Mouse (Mus musculus): ENCODE results near the gene Avpr2.
A peak's percentile ranks its signal among the peaks of the same experiment; 100 is the strongest.

Gene Avpr2

DNA sequence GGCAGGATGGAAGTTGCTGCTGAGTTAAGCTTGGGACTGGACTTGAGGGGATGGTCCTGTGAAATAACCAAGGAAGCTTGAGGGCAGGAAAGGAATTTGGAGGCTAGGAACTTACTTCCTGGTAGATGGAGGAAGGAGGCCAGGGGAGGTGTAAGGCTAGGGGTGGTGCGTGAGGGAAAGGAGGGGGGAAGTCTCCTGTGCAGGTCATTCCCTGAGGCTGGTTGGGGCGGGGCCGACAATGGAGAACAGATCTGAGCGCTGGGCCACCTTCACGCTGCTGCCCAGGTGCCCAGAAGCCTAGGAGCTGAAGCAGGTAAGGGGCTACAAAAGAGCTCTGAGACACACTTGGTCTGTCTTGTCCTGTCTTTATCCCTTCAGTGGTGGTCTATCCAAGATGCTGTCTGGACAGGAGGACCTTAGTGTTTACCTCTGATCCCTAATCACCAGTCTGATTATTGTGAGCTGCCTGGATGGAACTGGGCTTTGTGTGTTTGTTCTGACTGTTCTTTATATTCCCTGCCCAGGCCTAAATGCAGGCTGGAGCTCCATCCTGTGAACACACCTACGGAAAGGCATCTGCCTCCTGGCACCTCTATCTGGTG lies at the start of gene Avpr2:
TSS of gene Avpr2 (plus strand) at position 552 of the 602 bp plus-strand sequence.
- no peak for DNase-seq (ENCODE audit: low read depth, low spot score)

DNA sequence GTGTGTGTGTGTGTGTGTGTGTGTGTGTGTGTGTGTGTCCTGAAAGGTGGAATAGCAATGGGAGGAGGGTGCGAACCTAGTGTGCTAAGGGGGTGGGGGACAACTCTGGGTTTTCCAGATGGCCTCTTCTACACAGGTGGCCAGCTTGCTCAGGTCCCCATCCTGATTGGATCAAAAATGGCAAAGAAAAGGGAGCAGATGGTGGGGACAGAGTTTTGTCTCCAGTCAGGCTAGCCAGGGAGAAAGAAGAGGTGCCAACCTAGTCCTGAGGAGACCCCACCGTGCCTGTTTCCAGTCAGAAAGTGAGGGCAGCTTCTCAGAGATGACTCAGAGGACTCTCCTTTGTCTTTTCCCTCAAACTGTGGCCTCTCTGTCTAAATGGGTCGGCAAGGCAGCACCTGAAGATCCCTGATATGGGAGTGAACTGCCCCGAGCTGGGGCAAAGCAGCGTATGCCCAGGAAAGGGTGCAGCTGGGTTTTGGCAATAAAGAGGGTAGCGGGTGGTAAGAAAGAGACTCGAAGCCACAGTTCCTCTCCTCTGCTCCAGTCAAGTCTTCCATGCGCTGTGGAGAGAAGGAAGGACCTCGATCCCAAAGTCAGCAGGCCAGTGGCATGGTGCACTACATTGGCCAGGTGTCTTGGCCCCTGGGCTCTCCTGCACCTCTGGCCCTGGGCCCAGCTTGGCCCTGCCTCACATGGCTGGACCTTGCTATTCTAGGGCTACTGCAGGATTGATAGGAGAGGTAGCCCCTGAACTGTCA lies 37.4 kb upstream of the Avpr2 start:
- no peak for DNase-seq (ENCODE audit: low read depth, low spot score)

DNA sequence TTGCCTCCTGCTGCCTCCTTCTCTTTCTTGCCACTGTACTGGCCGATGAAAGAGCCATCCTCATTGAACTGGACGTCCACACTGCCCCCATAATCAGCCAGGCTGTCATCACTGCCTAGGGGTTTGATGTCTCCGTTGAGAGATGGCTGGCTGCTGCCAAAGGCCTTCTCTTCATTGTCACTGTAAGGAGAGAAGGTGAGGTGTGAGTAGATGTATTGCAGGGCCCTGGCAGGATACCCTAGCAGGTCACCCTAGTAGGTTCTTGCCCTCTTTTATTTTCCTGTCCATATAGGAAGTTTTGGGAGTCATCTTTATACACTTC lies 36.9 kb upstream of the Avpr2 start:
- DNase-seq (ENCODE audit: low read depth, low spot score), result no peak

DNA sequence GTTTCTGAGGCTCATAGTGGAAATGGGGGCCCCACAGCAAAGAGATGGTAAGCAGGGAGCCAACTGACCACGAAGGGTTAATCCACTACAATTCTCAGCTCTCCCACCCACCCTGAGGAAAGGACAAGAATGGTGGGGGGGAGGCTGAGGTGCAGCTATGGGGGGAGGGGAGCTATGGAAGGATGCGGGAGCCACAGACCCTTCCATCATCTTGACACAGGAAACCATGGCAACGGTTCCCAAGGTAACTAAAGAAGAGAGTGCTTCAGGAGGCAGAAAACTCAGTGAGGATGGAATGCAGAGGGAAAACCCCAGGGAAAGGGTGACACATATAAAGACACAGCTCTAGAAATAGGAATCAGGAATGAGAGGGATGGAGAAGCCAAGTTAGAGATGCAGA lies 27.2 kb upstream of the Avpr2 start:
- DNase-seq (ENCODE audit: low read depth, low spot score), result no peak

DNA sequence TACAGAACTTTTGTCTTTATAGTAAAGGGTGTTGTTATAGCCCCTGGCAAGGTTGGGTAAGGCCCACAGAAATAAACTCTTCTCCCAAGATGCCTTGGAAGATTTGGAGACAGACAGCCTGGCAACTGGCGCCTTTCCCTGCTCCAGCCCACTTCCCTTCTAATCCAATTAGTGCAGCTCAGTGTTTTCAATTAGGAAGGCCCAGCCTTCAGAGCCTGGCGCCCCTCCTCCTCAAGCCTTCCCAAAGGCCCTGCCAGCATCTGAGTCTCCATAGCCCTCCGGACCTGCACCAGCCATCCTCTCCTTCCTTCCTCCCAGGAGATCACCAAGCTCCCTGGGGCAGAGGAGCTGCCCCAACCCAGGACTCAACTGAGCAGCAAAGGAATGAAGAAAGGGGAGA lies 24.6 kb upstream of the Avpr2 start:
- DNase-seq (ENCODE audit: low read depth, low spot score), result peak; percentile 14

DNA sequence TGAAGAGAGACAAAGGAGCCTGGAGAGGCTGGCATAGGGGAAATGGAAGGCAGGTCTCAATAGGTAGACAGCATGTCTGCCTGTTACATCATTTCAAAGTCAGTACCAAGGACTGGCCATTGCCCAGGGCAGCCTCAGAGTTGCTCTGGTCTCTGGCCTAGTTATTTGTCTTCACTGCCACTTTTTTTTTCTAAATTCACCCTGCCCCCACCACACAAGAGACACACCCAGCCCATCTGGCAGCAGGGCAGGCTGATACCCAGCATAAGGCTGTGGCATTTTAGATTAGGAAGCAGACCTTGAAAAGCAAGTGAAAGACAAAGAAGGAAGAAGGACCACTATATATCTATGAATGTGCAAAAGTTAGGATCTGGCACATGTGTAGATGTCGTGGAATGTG lies 24.1 kb upstream of the Avpr2 start:
- DNase-seq (ENCODE audit: low read depth, low spot score), result no peak

DNA sequence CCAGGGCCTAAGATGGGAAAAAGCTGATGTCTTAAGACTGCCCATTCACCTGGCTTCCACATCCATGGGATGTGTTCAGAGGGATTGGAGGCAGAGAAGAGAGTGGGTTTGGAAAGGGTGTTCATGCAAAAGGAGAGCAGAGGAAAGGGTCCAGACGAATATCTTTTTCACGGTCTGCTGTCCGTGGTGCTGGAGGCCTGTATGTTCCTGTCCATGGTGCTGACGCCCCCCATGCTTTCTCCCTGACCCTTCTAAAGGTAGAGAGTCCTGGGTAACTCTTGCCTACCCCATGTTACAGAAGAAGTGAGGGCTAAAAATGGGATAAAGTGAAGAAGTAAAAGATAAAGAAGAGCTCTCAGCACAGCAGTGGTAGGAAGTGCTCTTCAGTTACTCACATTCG lies 22.6 kb upstream of the Avpr2 start:
- DNase-seq (ENCODE audit: low read depth, low spot score), result no peak

DNA sequence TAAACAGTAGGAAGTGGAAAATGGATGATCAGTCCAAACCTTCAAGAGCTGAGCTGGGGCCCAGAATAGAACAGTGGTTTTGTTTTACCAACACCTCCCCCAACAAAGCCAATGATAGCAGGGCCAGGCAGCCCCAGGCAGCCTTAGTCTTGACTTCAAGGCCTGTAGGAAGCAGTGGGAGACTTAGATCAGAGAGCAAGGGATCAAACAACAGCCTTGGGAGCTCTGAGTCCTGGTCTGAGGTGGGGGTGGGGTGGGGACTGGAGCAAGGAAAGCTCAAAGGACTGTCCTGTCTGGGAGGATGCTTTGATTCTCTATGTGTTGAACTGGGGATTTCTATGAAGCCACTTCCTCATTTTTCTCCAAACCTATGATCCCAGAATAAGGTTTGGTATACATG lies 20.4 kb upstream of the Avpr2 start:
- DNase-seq (ENCODE audit: low read depth, low spot score), result no peak

DNA sequence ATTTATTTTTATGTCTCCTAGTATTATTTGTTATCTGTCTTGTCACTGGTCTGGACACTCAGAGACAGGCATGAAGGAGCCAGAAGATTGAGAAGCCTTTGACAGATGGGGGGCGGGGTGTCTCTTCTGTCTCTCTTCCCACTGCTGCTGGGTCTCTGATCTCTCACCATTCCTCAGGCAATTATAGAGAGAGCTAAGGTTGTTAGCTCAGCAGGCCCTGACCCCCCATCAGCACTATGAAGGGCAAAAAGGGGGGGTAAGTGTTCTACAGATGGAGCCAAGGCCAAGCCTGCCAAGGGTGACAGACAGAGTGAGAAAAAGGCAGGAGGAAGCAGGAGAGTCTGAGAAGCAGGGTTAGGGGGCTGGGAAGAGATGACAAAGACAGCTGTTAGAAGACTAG lies 19.9 kb upstream of the Avpr2 start:
- DNase-seq (ENCODE audit: low read depth, low spot score), result no peak

DNA sequence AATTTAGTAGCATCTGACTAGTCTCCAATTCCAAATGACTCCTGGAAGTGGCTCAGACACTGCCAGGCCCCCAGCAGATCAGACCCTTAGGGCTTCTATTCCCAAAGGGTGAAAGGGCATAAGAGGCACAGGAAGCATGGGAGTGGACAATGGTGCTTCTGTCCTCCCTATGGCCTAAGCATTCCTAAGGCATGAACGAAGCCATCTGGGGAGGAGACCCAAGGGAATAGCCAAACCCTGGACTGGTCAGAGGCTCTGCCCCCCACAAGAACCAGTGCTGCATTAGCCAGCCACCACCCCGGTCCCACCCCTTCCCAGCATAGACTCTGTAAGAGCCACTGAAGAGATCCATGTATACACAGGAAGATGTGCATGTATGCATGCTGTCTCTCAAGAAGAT lies 16.0 kb upstream of the Avpr2 start:
- DNase-seq (ENCODE audit: low read depth, low spot score), result no peak

DNA sequence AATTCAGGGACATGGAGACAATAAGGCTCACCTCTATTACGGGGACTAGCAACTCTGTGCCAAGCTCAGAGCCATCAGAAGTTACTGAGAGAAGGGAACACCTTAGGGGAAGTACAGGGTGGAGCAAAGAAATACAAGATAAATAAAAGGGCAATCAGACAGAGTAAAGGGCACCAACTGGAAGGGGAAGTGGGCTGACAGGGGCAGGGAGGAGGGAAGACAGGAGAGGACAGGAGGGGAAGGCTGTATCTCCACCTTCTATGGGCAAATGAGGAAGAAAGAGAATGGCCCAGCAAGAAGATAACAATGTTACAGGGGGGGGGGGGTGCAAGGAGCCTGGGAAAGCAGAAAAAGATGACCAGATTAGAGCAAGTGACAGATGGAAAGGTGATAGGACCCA lies 14.9 kb upstream of the Avpr2 start:
- DNase-seq (ENCODE audit: low read depth, low spot score), result no peak

DNA sequence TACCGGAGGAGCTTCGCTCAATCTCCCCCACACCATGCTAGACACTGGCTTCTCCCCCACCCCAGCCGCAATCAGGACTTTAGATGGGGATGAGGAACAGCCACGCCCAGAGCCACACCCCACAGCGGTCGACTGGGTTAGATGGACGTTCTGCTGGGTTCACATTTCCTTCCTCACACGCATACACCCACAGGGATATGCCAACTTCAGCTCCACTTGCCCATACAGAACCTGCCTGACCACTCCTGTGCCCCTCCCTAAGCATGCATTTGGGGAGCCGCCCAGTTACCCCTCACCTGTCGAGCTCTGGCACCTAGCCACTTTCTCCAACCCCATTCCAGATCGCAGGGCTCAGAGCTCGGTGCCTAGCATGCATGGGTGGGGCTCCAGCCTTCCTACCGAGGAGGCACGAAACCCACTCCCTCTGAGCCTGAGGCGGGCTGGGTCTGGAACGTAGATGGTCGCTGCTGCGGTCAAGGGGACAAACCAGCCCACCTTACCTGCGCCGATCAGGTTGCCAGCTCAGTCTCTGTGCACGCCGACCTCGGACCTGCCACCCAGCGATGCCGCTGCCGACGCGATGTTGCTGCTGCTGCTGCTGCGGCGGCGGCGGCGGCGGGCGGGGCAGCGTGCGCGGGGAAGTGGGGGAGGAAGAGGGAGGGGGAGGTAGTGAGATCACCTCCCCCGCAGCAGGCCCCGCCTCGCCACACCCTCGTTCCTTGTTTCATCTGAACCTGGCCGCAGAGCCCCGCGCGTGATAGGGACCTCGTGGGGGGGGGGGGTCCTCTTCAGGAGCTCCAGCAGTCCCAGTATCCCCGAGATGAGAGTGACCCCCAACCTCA lies 11.5 kb upstream of the Avpr2 start:
- no peak for DNase-seq (ENCODE audit: low read depth, low spot score)

DNA sequence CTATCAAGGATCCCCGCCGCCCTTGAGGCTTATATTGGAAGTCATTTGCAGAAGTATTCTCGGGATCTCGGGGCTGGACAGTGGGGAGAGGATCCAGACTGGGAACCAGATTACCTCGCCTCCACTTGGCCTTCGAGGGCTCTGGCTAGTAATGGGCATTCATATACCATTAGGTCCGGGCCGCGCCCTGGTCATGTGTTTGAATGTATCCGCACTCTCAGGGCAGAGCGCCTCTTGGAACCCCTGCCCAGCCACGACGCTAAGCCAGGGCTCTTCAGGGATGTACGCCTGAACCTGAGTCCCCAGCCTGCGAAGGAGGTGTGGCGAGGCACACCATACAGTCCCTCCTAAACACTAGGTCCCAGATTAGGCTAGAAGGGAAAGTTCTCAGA lies 10.9 kb upstream of the Avpr2 start:
- DNase-seq (ENCODE audit: low read depth, low spot score), result no peak

DNA sequence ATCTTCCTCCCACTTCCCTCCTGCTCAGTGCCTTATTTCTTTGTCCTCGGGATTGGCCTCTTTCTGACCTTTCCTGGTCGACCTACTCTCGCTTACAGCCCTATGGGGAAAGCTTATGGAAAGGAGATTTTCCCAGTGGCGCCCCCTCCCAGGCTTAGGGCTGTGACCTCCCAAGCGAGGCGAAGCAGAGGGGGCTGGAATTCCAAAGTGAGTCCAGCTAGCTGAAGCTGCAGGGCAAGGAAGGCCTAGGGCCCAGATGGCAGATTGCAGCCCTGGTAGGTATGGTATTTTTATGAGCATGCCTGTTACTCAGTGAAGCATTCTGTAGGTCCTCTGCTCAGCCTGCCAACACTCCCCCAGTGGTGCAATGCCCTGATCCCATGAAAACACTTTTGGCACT lies 10.4 kb upstream of the Avpr2 start:
- DNase-seq (ENCODE audit: low read depth, low spot score), result no peak

DNA sequence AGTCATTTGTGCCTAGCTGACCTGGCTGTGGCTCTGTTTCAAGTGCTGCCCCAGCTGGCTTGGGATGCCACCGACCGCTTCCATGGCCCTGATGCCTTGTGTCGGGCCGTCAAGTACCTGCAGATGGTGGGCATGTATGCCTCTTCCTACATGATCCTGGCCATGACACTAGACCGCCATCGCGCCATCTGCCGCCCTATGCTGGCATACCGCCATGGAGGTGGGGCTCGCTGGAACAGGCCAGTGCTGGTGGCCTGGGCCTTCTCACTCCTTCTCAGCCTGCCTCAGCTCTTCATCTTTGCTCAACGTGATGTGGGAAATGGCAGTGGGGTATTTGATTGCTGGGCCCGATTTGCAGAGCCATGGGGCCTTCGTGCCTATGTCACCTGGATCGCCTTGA lies 931 bp downstream of the Avpr2 start:
- no peak for DNase-seq (ENCODE audit: low read depth, low spot score)

DNA sequence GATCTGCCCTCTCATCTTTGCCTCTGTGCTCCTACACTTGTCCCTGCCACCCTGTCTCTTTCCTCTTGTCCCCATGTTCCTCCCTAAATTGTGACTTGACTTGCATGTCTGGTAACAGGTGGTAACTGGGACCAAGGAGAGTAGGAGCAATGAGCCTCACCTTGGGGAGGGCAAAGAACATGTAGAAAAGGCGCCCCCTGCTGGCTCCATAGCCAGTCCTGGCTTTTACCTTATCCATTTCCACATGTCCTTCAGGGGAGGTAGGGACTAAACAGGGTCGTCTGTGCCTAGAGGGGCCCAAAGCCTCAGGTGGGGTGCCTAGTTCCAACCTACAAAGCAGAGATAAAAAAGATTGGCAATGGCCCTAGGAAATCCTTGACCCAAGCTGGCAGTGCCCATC lies 3.8 kb downstream of the Avpr2 start, which contains the start of gene L1cam:
TSS of gene L1cam (minus strand) at position 387 of the 400 bp plus-strand sequence.
- DNase-seq (ENCODE audit: low read depth, low spot score), result peak; percentile 31

DNA sequence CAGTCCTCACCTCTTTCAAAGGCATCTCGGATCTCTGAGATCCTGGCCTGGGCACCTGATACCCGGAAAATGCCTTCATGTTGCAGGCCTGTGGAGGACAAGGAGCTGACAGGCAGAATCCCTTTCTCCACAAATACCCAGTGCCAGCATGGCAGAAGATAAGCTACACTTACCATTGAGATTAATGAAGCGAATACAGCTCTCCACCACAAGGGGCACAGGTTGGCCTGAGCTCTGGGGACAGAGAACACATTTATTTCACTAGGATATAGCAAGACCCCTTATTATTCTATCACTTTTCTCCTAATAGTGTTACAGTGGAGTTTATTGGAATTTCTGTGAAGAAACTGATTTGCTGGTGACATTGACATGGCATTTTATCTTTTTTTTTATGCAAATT lies 6.1 kb downstream of the Avpr2 start:
- no peak for DNase-seq (ENCODE audit: low read depth, low spot score)

DNA sequence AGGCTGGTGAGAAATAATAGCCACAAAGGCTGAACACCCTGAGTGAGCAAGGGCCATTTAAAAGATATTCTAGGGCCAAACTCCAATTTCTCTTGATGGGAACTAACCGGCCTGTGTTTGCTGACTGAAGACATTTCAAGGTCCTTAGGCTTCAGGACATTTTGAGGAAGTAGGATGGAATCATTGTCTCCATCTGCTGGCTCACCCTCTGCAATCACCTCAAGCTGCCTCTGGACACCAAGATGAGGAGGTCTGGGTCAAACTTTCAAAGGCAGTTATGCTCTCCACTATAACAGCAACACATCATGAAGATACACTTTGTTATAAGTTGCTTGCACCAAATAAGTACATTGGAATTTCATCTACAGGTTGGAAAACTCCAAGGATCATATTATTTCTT lies 18.1 kb downstream of the Avpr2 start:
- no peak for DNase-seq (ENCODE audit: low read depth, low spot score)

DNA sequence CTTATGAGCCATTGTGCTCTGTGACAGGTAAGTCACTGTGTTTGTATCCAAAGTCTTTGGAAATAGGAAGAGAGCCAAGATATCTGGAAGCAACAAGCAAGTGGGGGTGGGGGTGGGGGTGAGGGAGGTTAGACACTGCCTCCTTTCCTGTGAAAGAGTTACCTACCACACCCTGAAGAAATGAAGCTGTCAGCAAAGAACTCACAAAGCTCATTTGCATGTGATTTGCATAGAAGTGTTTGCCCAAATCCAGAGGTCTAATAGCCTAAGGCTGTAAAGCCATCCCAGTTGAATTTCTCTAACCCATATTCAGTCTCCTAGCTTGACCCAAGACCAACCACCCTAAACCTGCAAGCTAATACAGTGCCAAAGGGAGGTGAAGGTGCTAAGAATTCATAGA lies 18.5 kb downstream of the Avpr2 start:
- no peak for DNase-seq (ENCODE audit: low read depth, low spot score)

DNA sequence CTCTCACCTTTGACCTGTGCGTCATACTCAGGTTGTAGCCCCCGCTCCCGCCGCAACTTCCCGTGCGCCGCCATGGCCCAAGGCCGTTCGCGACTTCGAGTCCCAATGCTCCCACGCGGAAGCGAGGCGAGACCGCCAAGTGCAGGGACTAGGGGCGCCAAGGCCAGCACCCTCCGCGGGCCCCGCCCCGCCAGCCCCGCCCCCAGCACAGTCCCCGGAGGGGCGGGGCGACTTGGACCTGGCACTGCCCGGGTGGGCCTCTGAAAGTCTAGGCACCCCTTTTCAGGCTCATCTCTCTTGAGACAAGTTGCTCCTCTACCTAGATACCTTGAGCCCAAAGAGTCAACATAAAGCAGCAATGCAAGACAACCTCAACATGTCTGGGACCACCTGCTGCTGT lies 19.3 kb downstream of the Avpr2 start:
- DNase-seq (ENCODE audit: low read depth, low spot score), result no peak

DNA sequence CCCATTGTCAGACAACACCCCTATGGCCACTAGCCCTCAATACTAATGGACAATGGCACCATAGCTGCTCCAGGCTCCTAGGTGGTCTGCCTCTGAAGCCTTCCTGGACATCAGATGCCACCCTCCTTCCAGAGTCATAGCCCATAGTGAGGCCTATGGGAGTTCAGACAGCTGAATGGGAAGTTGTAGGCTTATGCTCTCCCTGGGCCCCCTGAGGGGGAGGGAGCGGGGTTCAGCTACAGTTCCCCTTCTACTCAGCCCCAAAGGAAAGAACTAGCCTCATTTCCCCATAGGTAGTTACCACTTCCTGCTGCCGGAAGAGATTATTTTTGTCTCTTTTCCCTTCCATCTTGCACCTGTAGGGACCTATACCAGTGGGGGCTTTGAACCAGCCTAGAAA lies 19.7 kb downstream of the Avpr2 start:
- DNase-seq (ENCODE audit: low read depth, low spot score), result no peak

DNA sequence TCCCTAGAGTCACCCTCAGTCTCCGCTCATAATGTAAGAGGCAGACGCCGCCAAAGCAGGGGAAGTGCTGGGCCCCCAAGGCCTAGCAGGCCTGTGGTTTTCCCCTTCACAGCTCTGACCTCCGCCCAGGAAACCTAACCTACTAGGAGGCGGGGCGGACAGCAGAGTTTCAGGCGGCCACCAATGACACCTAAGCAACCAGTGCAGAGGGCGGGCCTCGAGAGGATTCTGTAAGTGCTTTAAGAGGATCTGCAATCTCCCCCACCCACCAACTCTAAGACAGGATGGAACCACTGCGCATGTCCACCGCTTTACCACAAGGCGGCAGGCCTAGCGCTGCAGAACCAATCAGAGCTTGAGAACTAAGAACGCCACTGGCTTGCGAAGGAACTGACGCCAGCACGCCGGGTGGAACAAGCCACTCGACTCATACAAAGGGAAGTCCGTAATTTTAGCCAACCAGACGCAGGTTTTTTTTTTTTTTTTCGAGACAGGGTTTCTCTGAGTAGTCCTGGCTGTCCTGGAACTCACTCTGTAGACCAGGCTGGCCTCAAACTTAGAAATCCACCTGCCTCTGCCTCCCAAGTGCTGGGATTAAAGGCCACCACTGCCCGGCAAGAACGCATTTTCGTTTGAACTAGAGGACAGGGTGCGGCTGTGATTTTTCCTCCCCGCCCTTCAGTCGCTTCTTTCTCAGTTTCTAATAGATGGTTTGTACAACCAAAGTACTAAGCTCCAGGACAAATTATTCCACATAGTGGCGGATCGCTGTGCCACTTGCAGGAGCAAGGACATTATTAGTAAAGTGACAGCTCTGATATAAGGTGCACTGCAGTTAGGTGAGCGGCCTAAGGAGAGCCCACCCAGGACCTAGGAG lies 23.2 kb downstream of the Avpr2 start:
- peak; percentile 85 for DNase-seq (ENCODE audit: low read depth, low spot score)
